Mouse (Mus musculus) brain, embryonic 14.5 days (tissue): Measurements from ENCODE around the gene Cd44.

Experiments
- CTCF ChIP-seq: fragments of 200-500 bp; IDR thresholded peaks from 2 replicates; pipeline ENCODE4 v1.5.1; 2012; ENCODE audit warnings: inconsistent platforms, mild to moderate bottlenecking, moderate library complexity, borderline replicate concordance; ENCODE audit not compliant: insufficient read depth, insufficient read length; ENCODE audit errors: extremely low read depth
- POLR2A ChIP-seq: fragments of 200-500 bp; IDR thresholded peaks from 2 replicates; pipeline ENCODE4 v1.6.1; 2012; ENCODE audit warnings: mild to moderate bottlenecking, inconsistent platforms, borderline replicate concordance; ENCODE audit not compliant: poor library complexity, insufficient read depth, insufficient read length, severe bottlenecking; ENCODE audit errors: extremely low read depth

- TF ChIP-seq POLR2A (no peak), CTCF (no peak)
Observed at GRCm38 (mm10) chr2:102882597-102883272, 18.7 kb downstream of the Cd44 start.
